Mouse (Mus musculus) heart, postnatal 0 days (tissue): ENCODE measurements around the gene Ddx58. TPM values are rescaled to one million over a fixed set of nuclear protein-coding genes. Genes with fewer than 3 reads are reported as not detected.

ENCODE experiments used
- ATAC-seq: fragments of 200-750 bp; cut with Nextera tagmentation; 2 replicates; pipeline ENCODE4 v1.8.0; 2017; ENCODE audit warnings: low read depth, moderate number of reproducible peaks, moderate library complexity; ENCODE audit not compliant: insufficient read depth
- DNase-seq: peaks from one replicate; pipeline ENCODE4 v3.0.0-alpha.2; 2016; ENCODE audit warnings: low spot score
- H3K27ac ChIP-seq: fragments of 300-500 bp; sonication (generic); 2 replicates; pipeline ENCODE4 v1.5.1; 2014; ENCODE audit warnings: low read depth, mild to moderate bottlenecking
- H3K27me3 ChIP-seq: fragments of 300-500 bp; sonication (generic); 2 replicates; pipeline ENCODE4 v1.6.1; 2014; ENCODE audit warnings: low read length, mixed read lengths; ENCODE audit not compliant: control insufficient read depth, insufficient read depth
- H3K36me3 ChIP-seq: fragments of 300-500 bp; sonication (generic); replicated peaks from 2 replicates; pipeline ENCODE4 v1.6.1; 2014; ENCODE audit warnings: low read length, mixed read lengths; ENCODE audit not compliant: control insufficient read depth, insufficient read depth
- H3K4me1 ChIP-seq: fragments of 300-500 bp; sonication (generic); 2 replicates; pipeline ENCODE4 v1.6.1; 2014; ENCODE audit warnings: antibody characterized with exemption; ENCODE audit not compliant: control insufficient read depth, insufficient read depth
- H3K4me2 ChIP-seq: fragments of 300-500 bp; sonication (generic); 2 replicates; pipeline ENCODE4 v1.6.1; 2014; ENCODE audit warnings: low read depth, mild to moderate bottlenecking, low read length, moderate library complexity
- H3K4me3 ChIP-seq: fragments of 300-500 bp; sonication (generic); 2 replicates; pipeline ENCODE4 v1.5.1; 2014; ENCODE audit warnings: low read depth, low read length
- H3K9ac ChIP-seq: fragments of 300-500 bp; sonication (generic); replicated peaks from 2 replicates; pipeline ENCODE4 v1.6.1; 2014; ENCODE audit warnings: low read depth, low read length, mixed read lengths
- H3K9me3 ChIP-seq: fragments of 300-500 bp; sonication (generic); replicated peaks from 2 replicates; pipeline ENCODE4 v1.6.1; 2016; ENCODE audit warnings: low read length; ENCODE audit not compliant: control insufficient read depth
- CTCF ChIP-seq: IDR thresholded peaks from 2 replicates; pipeline ENCODE4 v1.5.1; 2016; ENCODE audit warnings: antibody characterized with exemption, control low read depth, low read depth
- EP300 ChIP-seq: IDR thresholded peaks from 2 replicates; pipeline ENCODE4 v1.6.1; 2016; ENCODE audit warnings: antibody characterized with exemption, low read depth
- WGBS: fragments of 180-500 bp; shearing (Covaris S2); extraction: QIAGEN DNeasy Blood & Tissue Kit; methylation state at CpG from one replicate; pipeline ENCODE4 v1.1.7; 2014; 5-methylcytosine and 5-hydroxymethylcytosine counted together
- polyA plus RNA-seq: library from polyadenylated mRNA; unstranded; fragments of >200 nt; fragmentation: Nextera tagmentation; extraction: Ambion mirVana; gene quantifications from 2 replicates; pipeline ENCODE4 v1.2.1, GENCODE M21; 2015
- total RNA-seq: library from RNA; depleted of rRNA; stranded (reverse); fragments of >200 nt; gene quantifications from 2 replicates; pipeline ENCODE4 v1.2.3, GENCODE M21; 2014; ENCODE audit warnings: low replicate concordance

Ddx58 gene
- total and polyA plus RNA-seq, 2 experiments from 2014 or later = 6.7 to 17.5 TPM

DNA sequence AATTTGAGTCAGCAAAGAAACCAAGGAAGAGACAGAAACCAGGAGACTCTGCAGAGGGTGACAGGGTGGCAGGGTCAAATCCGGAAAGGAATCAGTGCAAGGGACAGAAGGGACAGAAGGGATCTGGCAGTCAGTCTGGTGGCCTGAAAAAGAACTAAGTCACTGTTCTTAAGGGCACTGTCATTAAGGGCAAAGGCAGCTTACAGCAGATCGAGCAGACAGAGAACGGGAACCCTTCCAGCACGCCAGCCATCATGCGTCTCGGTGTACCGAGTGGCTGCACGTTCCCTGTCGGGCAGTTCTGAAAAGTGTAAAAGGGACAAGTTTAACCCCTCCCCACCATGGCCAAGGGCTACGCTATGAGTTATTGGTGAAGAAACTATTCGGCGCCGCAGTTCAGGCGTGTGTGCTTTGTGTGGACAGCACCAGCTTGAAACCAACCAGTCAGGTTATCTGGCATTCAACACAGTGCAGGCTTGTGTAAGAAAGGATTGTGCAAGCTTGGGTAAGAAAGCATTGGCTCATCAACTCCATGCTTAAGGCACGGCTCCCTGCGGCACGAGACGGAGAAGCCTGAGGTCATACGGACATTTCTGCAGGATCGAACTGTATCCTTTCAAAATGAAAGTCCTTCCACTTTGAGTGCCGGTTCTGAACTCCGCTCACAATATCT lies 34.3 kb downstream of the Ddx58 start:
- peaks cover 61% of the 10 kb centered on the region for H3K36me3 ChIP-seq

DNA sequence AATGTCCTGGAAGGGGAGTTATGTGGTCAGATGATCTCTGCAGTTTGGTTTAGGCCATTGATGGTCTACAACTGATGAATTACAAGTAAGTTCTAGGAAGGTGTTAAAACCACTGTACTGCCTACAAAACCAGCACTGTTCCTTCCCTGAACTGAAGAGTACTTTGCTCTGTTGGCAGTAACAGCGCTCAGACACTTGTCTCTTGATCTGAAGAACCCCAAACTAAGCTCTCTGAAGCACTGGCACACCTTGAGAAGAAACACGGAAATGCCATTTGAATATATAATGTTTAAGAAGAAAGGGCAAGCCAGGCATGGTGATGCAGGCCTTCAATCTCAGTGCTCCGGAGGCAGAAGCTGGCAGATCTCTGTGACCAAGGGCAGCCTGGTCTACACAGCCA lies 35.3 kb downstream of the Ddx58 start:
- no peak overlapping the region for H3K27ac ChIP-seq
- ATAC-seq = no peak
- H3K27me3 ChIP-seq = no peaks in the 10 kb centered on the region
- H3K36me3 ChIP-seq = peaks cover 64% of the 10 kb centered on the region
- no peak for TF ChIP-seq CTCF
- no peak for TF ChIP-seq EP300
- WGBS = 96% methylated on average over 3 of the region's 3 CpGs
- no peak overlapping the region for H3K9ac ChIP-seq
- H3K4me3 ChIP-seq = no peak overlapping the region
- DNase-seq = no peak
- H3K4me1 ChIP-seq = no peaks in the 10 kb centered on the region
- no peak overlapping the region for H3K4me2 ChIP-seq
- no peaks in the 10 kb centered on the region for H3K9me3 ChIP-seq

More for the DNA sequence above, 34.3 kb downstream of the Ddx58 start:
- WGBS = 89% methylated on average over 22 of the region's 22 CpGs
- ATAC-seq (no peak), DNase-seq (no peak)
- H3K27ac ChIP-seq = no peak overlapping the region
- no peaks in the 10 kb centered on the region for H3K27me3 ChIP-seq
- no peaks in the 10 kb centered on the region for H3K9me3 ChIP-seq
- no peak overlapping the region for H3K4me3 ChIP-seq
- TF ChIP-seq EP300 (no peak), CTCF (no peak)
- no peaks in the 10 kb centered on the region for H3K4me1 ChIP-seq
- no peak overlapping the region for H3K9ac ChIP-seq
- no peak overlapping the region for H3K4me2 ChIP-seq

DNA sequence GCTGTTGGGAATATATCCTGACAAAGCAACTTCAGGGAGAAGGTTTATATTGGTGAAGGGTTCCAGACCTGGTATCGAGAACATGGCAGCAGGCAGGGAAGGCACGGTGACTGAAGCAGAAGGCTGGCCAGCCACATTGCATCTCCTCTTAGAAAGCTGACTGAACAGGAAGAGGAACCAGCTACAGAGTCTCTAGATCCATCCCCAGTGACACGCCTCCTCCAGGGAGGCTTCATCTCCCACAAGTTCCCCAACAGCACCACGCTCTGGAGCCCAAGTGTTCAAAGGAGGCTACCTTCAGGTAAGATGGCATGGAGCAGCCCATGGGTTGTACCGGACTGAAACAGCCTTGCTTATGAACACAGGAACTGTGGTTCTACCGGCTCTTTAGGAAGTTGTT lies 37.4 kb downstream of the Ddx58 start:
- H3K4me1 ChIP-seq = no peaks in the 10 kb centered on the region
- ATAC-seq (no peak), DNase-seq (no peak)
- TF ChIP-seq CTCF (no peak), EP300 (no peak)
- H3K27ac ChIP-seq = no peak overlapping the region
- WGBS = 86% methylated on average over 6 of the region's 6 CpGs
- H3K27me3 ChIP-seq = no peaks in the 10 kb centered on the region
- H3K9ac ChIP-seq = no peak overlapping the region
- no peak overlapping the region for H3K4me3 ChIP-seq
- no peaks in the 10 kb centered on the region for H3K9me3 ChIP-seq
- H3K4me2 ChIP-seq = no peak overlapping the region
- H3K36me3 ChIP-seq = peaks cover 63% of the 10 kb centered on the region

DNA sequence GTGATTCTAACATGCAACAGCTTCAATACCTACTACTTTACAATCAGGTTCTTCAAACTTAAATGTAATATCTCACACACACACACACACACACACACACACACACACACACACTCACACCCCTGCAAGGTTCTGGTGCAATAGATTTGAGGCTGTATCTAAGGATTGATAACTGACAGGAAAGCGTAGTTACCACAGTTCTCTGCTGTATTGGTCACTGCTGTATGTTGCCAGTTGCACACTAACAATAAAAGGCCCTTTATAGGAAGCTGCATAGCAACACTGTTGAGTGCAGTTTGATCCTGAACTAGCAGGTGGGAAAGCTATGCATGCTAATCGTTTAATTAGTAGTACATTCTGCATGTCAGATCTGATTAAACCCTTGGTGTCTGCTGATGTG lies 44.3 kb downstream of the Ddx58 start:
- no peak overlapping the region for H3K4me2 ChIP-seq
- TF ChIP-seq CTCF = no peak
- TF ChIP-seq EP300 = no peak
- DNase-seq = no peak

DNA sequence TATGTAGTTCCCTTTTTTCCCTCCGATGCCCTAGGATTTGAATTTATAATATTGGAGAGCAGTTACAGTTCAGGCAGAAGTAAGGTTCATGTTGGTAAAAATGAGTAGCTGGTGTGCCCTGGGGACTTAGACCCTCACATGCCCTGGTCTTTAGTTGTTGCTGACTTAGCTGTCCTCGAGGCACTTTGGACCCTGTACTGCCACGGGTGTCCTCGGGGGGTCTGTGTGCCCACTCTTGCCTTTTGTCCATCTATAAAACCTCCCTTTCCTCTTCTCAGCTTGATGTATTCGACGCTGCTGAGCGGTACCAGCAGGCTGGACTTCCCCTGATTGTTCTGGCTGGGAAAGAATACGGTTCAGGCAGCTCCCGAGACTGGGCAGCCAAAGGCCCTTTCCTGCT lies 46.2 kb downstream of the Ddx58 start:
- 66% methylated on average over 9 of the region's 9 CpGs for WGBS
- Histone ChIP-seq H3K9ac (no peak overlapping the region), H3K27ac (no peak overlapping the region), H3K4me3 (no peak overlapping the region), H3K9me3 (no peaks in the 10 kb centered on the region), H3K4me2 (no peak overlapping the region), H3K27me3 (no peaks in the 10 kb centered on the region), H3K36me3 (peaks cover 78% of the 10 kb centered on the region), H3K4me1 (no peaks in the 10 kb centered on the region)
- ATAC-seq (no peak), DNase-seq (no peak)
- TF ChIP-seq EP300 (no peak), CTCF (no peak)

More for the DNA sequence above, 44.3 kb downstream of the Ddx58 start:
- Histone ChIP-seq H3K36me3 (peaks cover 71% of the 10 kb centered on the region), H3K27me3 (no peaks in the 10 kb centered on the region), H3K27ac (no peak overlapping the region), H3K9ac (no peak overlapping the region), H3K9me3 (no peaks in the 10 kb centered on the region), H3K4me3 (no peak overlapping the region), H3K4me1 (no peaks in the 10 kb centered on the region)
- 92% methylated on average over 2 of the region's 2 CpGs for WGBS
- no peak for ATAC-seq

DNA sequence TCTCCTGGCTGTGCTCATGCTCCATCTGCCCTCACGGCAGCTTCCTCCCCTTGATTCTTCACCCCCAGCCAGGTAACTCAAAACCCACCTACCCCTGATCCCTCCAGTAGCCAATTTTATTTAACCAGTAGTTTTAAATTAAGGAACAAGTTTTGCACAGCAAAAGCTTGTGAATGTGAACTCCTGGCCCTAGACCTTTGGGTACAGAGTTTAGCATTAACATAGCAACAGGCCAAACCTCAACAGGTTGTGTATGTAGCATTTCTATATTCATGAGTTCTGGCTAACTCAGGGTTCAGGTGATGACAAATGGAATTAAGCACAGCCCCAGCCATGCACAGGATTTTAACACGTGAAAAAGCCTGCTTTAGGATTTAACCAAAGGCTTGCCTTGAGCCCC lies 47.4 kb downstream of the Ddx58 start:
- Histone ChIP-seq H3K27ac (no peak overlapping the region), H3K9ac (no peak overlapping the region), H3K9me3 (no peaks in the 10 kb centered on the region), H3K4me3 (no peak overlapping the region), H3K27me3 (no peaks in the 10 kb centered on the region), H3K4me2 (no peak overlapping the region), H3K4me1 (no peaks in the 10 kb centered on the region), H3K36me3 (peaks cover 78% of the 10 kb centered on the region)
- ATAC-seq (no peak), DNase-seq (no peak)
- 45% methylated on average over 2 of the region's 2 CpGs for WGBS
- TF ChIP-seq CTCF = no peak
- no peak for TF ChIP-seq EP300
